Comparison of ENCODE assay signal across 30 mouse cellular contexts in genomic region chr10:75856155-75856907, GRCm38 (mm10). TPM values are rescaled to one million over a fixed set of nuclear protein-coding genes. Genes with fewer than 3 reads are reported as not detected.
DNase-seq lines count a peak whose midpoint lies in the region; ATAC-seq and TF ChIP-seq lines count a peak whose summit lies in the region.
"Had no signal": no experiment of that assay in that cellular context is flagged by ENCODE, and none has a peak within 500 bp of the region (broad histone marks: within the 10 kb centered on the region; RNA-seq: fewer than 3 reads in every experiment).

No protein-coding gene starts in this region.

- no peak overlapping the region for H3K9ac ChIP-seq in liver, embryonic 11.5 days (ENCODE audit: low read depth, low read length)
- H3K9ac ChIP-seq in liver, postnatal 0 days (replicated peaks) = no peak overlapping the region
- no peak overlapping the region for H3K9ac ChIP-seq in CH12.LX (ENCODE audit: insufficient read depth, low read depth)
- H3K9ac ChIP-seq: embryonic facial prominence, embryonic 12.5 days; forebrain, embryonic 12.5 days had no signal

- no peak for ATAC-seq in liver, embryonic 11.5 days (replicated peaks; ENCODE audit: low FRiP score)
- no peak for ATAC-seq in liver, postnatal 0 days
- ATAC-seq: activated CD4-positive, CD25-positive, alpha-beta regulatory T cell, adult 4 months; CD4-positive, CD25-positive, alpha-beta regulatory T cell, adult 4 months; forebrain, embryonic 14.5 days; forebrain, embryonic 16.5 days; Patski had no signal

- in situ Hi-C loops in CH12.LX (cut with MboI; ENCODE audit: low pct_ligation_motif_present, low pct_unique_long_range_greater_than_20kb, low sequenced_read_pairs) = loop anchor here (10.0 kb wide), 1 partner anchor 112 kb away; no protein-coding TSS in a partner anchor

- peaks cover 14% of the 10 kb centered on the region for H3K36me3 ChIP-seq in liver, embryonic 11.5 days (ENCODE audit: control insufficient read depth, insufficient read depth, low read length)
- H3K36me3 ChIP-seq in liver, postnatal 0 days (replicated peaks; ENCODE audit: insufficient read depth, low read length) = peaks cover 14% of the 10 kb centered on the region
- peaks cover 15 to 42% of the 10 kb centered on the region in 2 experiments for H3K36me3 ChIP-seq in CH12.LX (replicated peaks in 1 of 2; ENCODE audit: control insufficient read depth in 1 of 2, insufficient read depth in 1 of 2, low read length in 1 of 2)
- H3K36me3 ChIP-seq in myocyte (ENCODE audit: control insufficient read depth, insufficient read depth) = peaks cover 10% of the 10 kb centered on the region

- TF ChIP-seq POLR2A in CH12.LX (IDR thresholded peaks at IDR 0.05; ENCODE audit: low read depth, low read length) (no peak), myocyte (IDR thresholded peaks at IDR 0.05; ENCODE audit: insufficient read length, low read depth) (no peak)

- no peaks in the 10 kb centered on the region for H3K9me3 ChIP-seq in liver, embryonic 11.5 days (ENCODE audit: control insufficient read depth, low read length)
- H3K9me3 ChIP-seq in liver, postnatal 0 days (ENCODE audit: low read length) = no peaks in the 10 kb centered on the region
- peaks cover 4% of the 10 kb centered on the region for H3K9me3 ChIP-seq in CH12.LX (replicated peaks; ENCODE audit: low read length)
- H3K9me3 ChIP-seq: embryonic facial prominence, embryonic 10.5 days; embryonic facial prominence, embryonic 12.5 days; forebrain, embryonic 12.5 days; G1E had no signal

- no peak overlapping the region for H3K4me2 ChIP-seq in liver, embryonic 11.5 days
- no peak overlapping the region for H3K4me2 ChIP-seq in liver, postnatal 0 days (ENCODE audit: low read depth, low read length)
- H3K4me2 ChIP-seq in CH12.LX (ENCODE audit: insufficient read depth, low read depth, poor library complexity, severe bottlenecking) = no peak overlapping the region
- no peak overlapping the region for H3K4me2 ChIP-seq in myocyte (ENCODE audit: low read depth)
- H3K4me2 ChIP-seq: embryonic facial prominence, embryonic 12.5 days; forebrain, embryonic 12.5 days had no signal

- TF ChIP-seq EP300 in liver, postnatal 0 days (IDR thresholded peaks at IDR 0.05; ENCODE audit: low read depth) = no peak
- no peak for TF ChIP-seq EP300 in CH12.LX (IDR thresholded peaks at IDR 0.05; ENCODE audit: low read length)

- dilution Hi-C loops in CH12.LX (cut with MboI; ENCODE audit: extremely low pct_ligation_motif_present, extremely low pct_unique_long_range_greater_than_20kb, low sequenced_read_pairs) = no loop called here

- no peaks in the 10 kb centered on the region for H3K27me3 ChIP-seq in liver, embryonic 11.5 days (replicated peaks; ENCODE audit: control insufficient read depth, insufficient read depth, low read length)
- H3K27me3 ChIP-seq in liver, postnatal 0 days (ENCODE audit: insufficient read depth, low read length) = no peaks in the 10 kb centered on the region
- no peaks in the 10 kb centered on the region for H3K27me3 ChIP-seq in CH12.LX (replicated peaks)
- no peaks in the 10 kb centered on the region for H3K27me3 ChIP-seq in myocyte (ENCODE audit: control insufficient read depth, insufficient read depth, insufficient read length)
- H3K27me3 ChIP-seq: embryonic facial prominence, embryonic 12.5 days; forebrain, embryonic 12.5 days; Patski had no signal

- H3ac ChIP-seq in myocyte (ENCODE audit: control insufficient read depth, insufficient read length) = no peak overlapping the region

- peak overlapping the region; percentile 5; the same call in 1 of the 2 replicates for H3K27ac ChIP-seq in liver, embryonic 11.5 days (ENCODE audit: low read depth, low read length)
- no peak overlapping the region for H3K27ac ChIP-seq in liver, postnatal 0 days (ENCODE audit: low read depth)
- no peak overlapping the region for H3K27ac ChIP-seq in CH12.LX (ENCODE audit: insufficient read depth, low read depth)
- H3K27ac ChIP-seq: embryonic facial prominence, embryonic 10.5 days; embryonic facial prominence, embryonic 12.5 days; forebrain, embryonic 10.5 days; forebrain, embryonic 12.5 days had no signal

- peaks cover 18% of the 10 kb centered on the region for H3K4me1 ChIP-seq in liver, embryonic 11.5 days (replicated peaks; ENCODE audit: control insufficient read depth, insufficient read depth, low read length)
- H3K4me1 ChIP-seq in liver, postnatal 0 days (ENCODE audit: insufficient read depth) = peaks cover 29% of the 10 kb centered on the region
- H3K4me1 ChIP-seq in CH12.LX (ENCODE audit: control insufficient read depth in 1 of 2, insufficient read depth in 2 of 2) = peaks cover 11 to 26% of the 10 kb centered on the region in 2 experiments

- no peak overlapping the region for H3K4me3 ChIP-seq in liver, embryonic 11.5 days (ENCODE audit: low read depth, low read length)
- H3K4me3 ChIP-seq in liver, postnatal 0 days (ENCODE audit: low read depth, low read length) = no peak overlapping the region
- H3K4me3 ChIP-seq in CH12.LX (replicated peaks in 1 of 3; ENCODE audit: low read depth in 2 of 3, low read length in 2 of 3, poor library complexity in 1 of 3) = no peak overlapping the region
- no peak overlapping the region for H3K4me3 ChIP-seq in myocyte
- H3K4me3 ChIP-seq: embryonic facial prominence, embryonic 10.5 days; embryonic facial prominence, embryonic 12.5 days; erythroblast, embryonic 14.5 days; forebrain, embryonic 10.5 days; forebrain, embryonic 12.5 days had no signal

- TF ChIP-seq CTCF in liver, postnatal 0 days (IDR thresholded peaks at IDR 0.05; ENCODE audit: low read depth) = no peak
- no peak for TF ChIP-seq CTCF in CH12.LX (conservative IDR thresholded peaks at IDR 0.05 in 1 of 2, IDR thresholded peaks at IDR 0.05 in 1 of 2; ENCODE audit: low read depth in 2 of 2, low read length in 2 of 2)

- H3K79me2 ChIP-seq in CH12.LX (replicated peaks; ENCODE audit: control insufficient read depth, extremely low read depth, insufficient read depth, poor library complexity, severe bottlenecking) = peaks cover 8% of the 10 kb centered on the region
- peaks cover 14% of the 10 kb centered on the region for H3K79me2 ChIP-seq in myocyte (ENCODE audit: control insufficient read depth, insufficient read depth)

- WGBS in liver, embryonic 11.5 days = 81% methylated on average over 11 of the region's 11 CpGs
- 84% methylated on average over 11 of the region's 11 CpGs for WGBS in liver, postnatal 0 days (ENCODE audit: insufficient replicate concordance)

- TF ChIP-seq RAD21 in CH12.LX (IDR thresholded peaks at IDR 0.05; ENCODE audit: low read depth, low read length) = no peak

- DNase-seq in liver, embryonic 11.5 days (ENCODE audit: low spot score) = no peak
- no peak for DNase-seq in liver, postnatal 0 days
- peak; percentile 35 for DNase-seq in A20 (ENCODE audit: low read depth, low spot score)
- DNase-seq in CH12.LX (ENCODE audit: extremely low read depth) = no peak
- DNase-seq in frontal cortex, postnatal 10 days (ENCODE audit: low spot score in 2 of 2) = no peak
- DNase-seq in thymus, postnatal 10 days (ENCODE audit: low spot score in 2 of 2) = no peak
- DNase-seq: adrenal gland, adult 8-10 months; adrenal gland, postnatal 14 days; adrenal gland, postnatal 36 days; B cell, adult 2 months; cerebellum, adult 11-12 months; cerebellum, adult 2 months; cerebellum, adult 9-10 months; cerebellum, postnatal 10 days; cerebellum, postnatal 25 days had no signal

TF ChIP-seq in CH12.LX, 34 proteins besides CTCF, POLR2A, EP300 and RAD21 (continues in another document):
- peak; percentile 69; the same call in 1 of the 2 replicates for TF ChIP-seq POLR2AphosphoS2 (IDR thresholded peaks at IDR 0.05; ENCODE audit: low read depth, low read length)
- TF ChIP-seq GABPA (IDR thresholded peaks at IDR 0.05; ENCODE audit: insufficient replicate concordance, low read depth, low read length) = no peak

TF ChIP-seq in myocyte, 11 proteins besides CTCF, POLR2A, EP300 and RAD21:
- TF ChIP-seq POLR2AphosphoS2 (IDR thresholded peaks at IDR 0.05; ENCODE audit: insufficient read length, low read depth) (peak; percentile 26), SRF (IDR thresholded peaks at IDR 0.05; ENCODE audit: control insufficient read depth, insufficient read length, low read depth) (no peak)

RNA-seq across cellular contexts. Expression of gene Mif, which starts 3.7 kb away (rescaled TPM):
- 2,667 and 2,772 TPM in 2 replicates for polyA plus RNA-seq in liver, embryonic 11.5 days (2014; fragmentation: Nextera tagmentation; extraction: Ambion mirVana)
- 1,043 and 1,160 TPM in 2 replicates for polyA plus RNA-seq in liver, postnatal 0 days (2015; fragmentation: Nextera tagmentation; extraction: Ambion mirVana)
- total RNA-seq in CH12.LX (2012; rRNA removed) (1,561 and 2,151 TPM in 2 replicates), CH12.LX (2014; rRNA removed) (1,037 and 1,217 TPM in 2 replicates)
- polyA plus RNA-seq in CH12.LX (2012; ENCODE audit: insufficient read length, low read depth) (1,853 and 2,072 TPM in 2 replicates), myocyte (2012; fragmentation: generic; extraction: Trizol) (3,517 TPM)

RNA-seq across cellular contexts. Expression of gene Gstt2, which starts 19.1 kb away (rescaled TPM):
- polyA plus RNA-seq in liver, embryonic 11.5 days (2014; fragmentation: Nextera tagmentation; extraction: Ambion mirVana) = 38.4 and 39.6 TPM in 2 replicates
- 148 and 175 TPM in 2 replicates for polyA plus RNA-seq in liver, postnatal 0 days (2015; fragmentation: Nextera tagmentation; extraction: Ambion mirVana)
- total RNA-seq in CH12.LX (2012; rRNA removed) = 126 and 201 TPM in 2 replicates
- 192 and 197 TPM in 2 replicates for total RNA-seq in CH12.LX (2014; rRNA removed)
- polyA plus RNA-seq in CH12.LX (2012; ENCODE audit: insufficient read length, low read depth) = 253 and 304 TPM in 2 replicates
- polyA plus RNA-seq in myocyte (2012; fragmentation: generic; extraction: Trizol) = 1.4 TPM

RNA-seq across cellular contexts. Expression of gene Gstt4, which starts 34.0 kb away (rescaled TPM):
- polyA plus RNA-seq in liver, embryonic 11.5 days (2014; fragmentation: Nextera tagmentation; extraction: Ambion mirVana) = not detected in 2 replicates
- not detected in 2 replicates for polyA plus RNA-seq in liver, postnatal 0 days (2015; fragmentation: Nextera tagmentation; extraction: Ambion mirVana)
- total RNA-seq in CH12.LX (2012; rRNA removed) = 0.17 and 0.21 TPM in 2 replicates
- 0.42 and 0.45 TPM in 2 replicates for total RNA-seq in CH12.LX (2014; rRNA removed)
- polyA plus RNA-seq in CH12.LX (2012; ENCODE audit: insufficient read length, low read depth) = 0.80 and 0.94 TPM in 2 replicates
- not detected for polyA plus RNA-seq in myocyte (2012; fragmentation: generic; extraction: Trizol)
- total RNA-seq: adrenal gland, adult 18-20 months; adrenal gland, adult 8-10 months; adrenal gland, postnatal 36 days; G1E had no signal
- polyA plus RNA-seq: CD4-positive, CD25-positive, alpha-beta regulatory T cell, adult 4 months; cerebellum, adult 2 months; cortical plate, adult 2 months; embryonic facial prominence, embryonic 10.5 days; embryonic facial prominence, embryonic 12.5 days; embryonic facial prominence, embryonic 14.5 days; erythroblast, embryonic 14.5 days; forebrain, embryonic 10.5 days; forebrain, embryonic 12.5 days; forebrain, embryonic 14.5 days; forebrain, embryonic 16.5 days; G1E; Patski had no signal

RNA-seq across cellular contexts. Expression of gene Derl3, which starts 36.9 kb away (rescaled TPM):
- polyA plus RNA-seq in liver, embryonic 11.5 days (2014; fragmentation: Nextera tagmentation; extraction: Ambion mirVana) = 4.0 and 5.1 TPM in 2 replicates
- polyA plus RNA-seq in liver, postnatal 0 days (2015; fragmentation: Nextera tagmentation; extraction: Ambion mirVana) = 0.52 and 0.95 TPM in 2 replicates
- 13.1 and 20.4 TPM in 2 replicates for total RNA-seq in CH12.LX (2012; rRNA removed)
- 33.9 and 36.6 TPM in 2 replicates for total RNA-seq in CH12.LX (2014; rRNA removed)
- polyA plus RNA-seq in CH12.LX (2012; ENCODE audit: insufficient read length, low read depth) = 28.9 and 36.2 TPM in 2 replicates
- 0.58 TPM for polyA plus RNA-seq in myocyte (2012; fragmentation: generic; extraction: Trizol)
- polyA plus RNA-seq: erythroblast, embryonic 14.5 days; G1E had no signal

RNA-seq across cellular contexts. Expression of gene Gstt1, which starts 57.9 kb away (rescaled TPM):
- polyA plus RNA-seq in liver, embryonic 11.5 days (2014; fragmentation: Nextera tagmentation; extraction: Ambion mirVana) = 40.7 and 43.0 TPM in 2 replicates
- polyA plus RNA-seq in liver, postnatal 0 days (2015; fragmentation: Nextera tagmentation; extraction: Ambion mirVana) = 77.5 and 78.5 TPM in 2 replicates
- 50.9 and 58.1 TPM in 2 replicates for total RNA-seq in CH12.LX (2012; rRNA removed)
- 2.4 and 2.9 TPM in 2 replicates for total RNA-seq in CH12.LX (2014; rRNA removed)
- polyA plus RNA-seq in CH12.LX (2012; ENCODE audit: insufficient read length, low read depth) = 4.5 and 6.2 TPM in 2 replicates
- polyA plus RNA-seq in myocyte (2012; fragmentation: generic; extraction: Trizol) = 1.3 TPM

Comparison
In these comparisons a context has a peak if more than half of its experiments do, and no peak if none do; other contexts are left out.
1. RNA of gene Gstt2, which starts 19.1 kb away (polyA plus RNA-seq): 253 to 304 TPM in CH12.LX, 148 to 175 TPM in liver, postnatal 0 days and 38.4 to 39.6 TPM in liver, embryonic 11.5 days; 1.4 TPM in myocyte (single experiment); every median in the first group is over 10 times any median in the second.